Mouse (Mus musculus): ENCODE results near the gene Spats2. TPM values are rescaled to one million over a fixed set of nuclear protein-coding genes. Genes with fewer than 3 reads are reported as not detected.

Spats2 gene
- polyA plus RNA-seq, 1 experiment from 2014 or later: 70.9 TPM

DNA sequence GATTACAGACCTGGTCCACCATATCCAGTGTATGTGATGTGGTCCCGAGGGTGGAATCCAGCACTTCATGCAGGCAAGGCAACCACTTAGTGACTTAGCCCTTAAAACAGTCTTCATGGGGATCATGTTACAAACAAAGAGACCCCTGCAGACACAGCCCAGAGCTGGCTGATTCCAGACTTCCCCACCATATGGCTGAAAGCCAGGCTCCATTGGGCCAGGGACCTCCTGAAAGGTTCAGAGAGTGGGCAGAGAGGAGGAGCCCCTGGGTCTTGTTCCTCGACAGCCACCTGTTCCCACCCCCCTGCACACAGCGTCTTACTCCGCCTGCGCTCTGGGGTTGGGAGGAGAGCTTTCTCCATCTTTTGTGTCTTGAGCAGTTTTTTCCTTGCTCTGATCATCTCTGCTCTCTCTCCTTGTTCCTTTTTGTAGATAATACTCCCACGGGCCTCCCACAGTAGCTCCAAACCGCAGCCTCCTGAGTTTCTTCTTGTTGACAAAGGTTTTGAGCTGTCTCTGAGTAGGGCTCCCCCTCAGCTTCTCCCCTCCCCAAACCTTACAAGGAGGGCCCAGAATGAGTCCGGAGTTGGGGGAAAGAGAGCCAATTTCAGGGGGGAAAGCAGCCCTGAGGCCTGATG, 95.7 kb downstream of the Spats2 start:
- no peak for ATAC-seq (ENCODE audit: low FRiP score, low read depth)
- Histone ChIP-seq H3K4me1 (peaks cover 30% of the 10 kb centered on the region), H3K9ac (no peak overlapping the region), H3K36me3 (no peaks in the 10 kb centered on the region), H3K27ac (no peak overlapping the region), H3K4me3 (no peak overlapping the region), H3K27me3 (replicated peaks) (peaks cover 72% of the 10 kb centered on the region), H3K4me2 (replicated peaks) (no peak overlapping the region), H3K9me3 (no peaks in the 10 kb centered on the region)
- 13% methylated on average over 8 of the region's 8 CpGs for WGBS

DNA sequence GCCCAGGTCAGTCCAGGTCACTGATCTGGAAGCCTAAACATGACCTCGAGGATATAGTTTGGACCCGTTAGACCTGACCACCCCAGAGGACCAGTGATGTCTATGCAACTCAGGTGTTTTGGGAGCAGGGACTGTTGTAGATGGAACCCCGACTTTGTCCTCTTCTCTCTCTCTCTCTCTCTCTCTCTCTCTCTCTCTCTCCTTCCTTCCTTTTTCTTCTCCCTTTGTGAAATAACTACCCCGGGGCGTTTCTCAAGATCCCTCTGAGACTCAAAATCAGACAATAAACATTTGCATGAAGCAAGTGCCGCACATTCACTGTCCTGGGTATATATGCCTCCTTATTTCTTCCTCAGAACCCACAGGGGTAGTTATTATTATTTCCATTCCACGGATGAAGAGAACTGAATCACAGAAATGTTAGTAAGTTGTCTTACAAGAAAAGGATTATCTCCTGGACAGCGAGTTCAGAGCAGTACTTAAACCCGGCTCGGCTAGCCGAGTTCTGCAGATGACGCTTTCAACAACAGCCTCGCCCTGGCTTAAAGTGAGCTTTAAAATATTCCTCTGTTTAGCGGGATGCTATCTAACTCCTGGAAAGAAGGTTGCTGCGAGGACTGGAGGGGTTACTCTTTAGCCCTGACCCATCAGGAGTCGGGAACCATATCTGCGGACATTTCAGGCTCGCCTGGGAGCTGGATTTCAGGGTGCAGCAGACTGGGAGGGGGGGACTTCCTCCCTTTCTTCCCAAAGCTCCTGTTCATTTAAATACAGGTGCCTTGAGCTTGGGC, 97.3 kb downstream of the Spats2 start:
- no peaks in the 10 kb centered on the region for H3K9me3 ChIP-seq
- no peak overlapping the region for H3K27ac ChIP-seq
- ATAC-seq (ENCODE audit: low FRiP score, low read depth): no peak
- peak overlapping the region; percentile 38 for H3K4me3 ChIP-seq
- H3K4me2 ChIP-seq (replicated peaks): peak overlapping the region; percentile 61
- no peaks in the 10 kb centered on the region for H3K36me3 ChIP-seq
- H3K9ac ChIP-seq: no peak overlapping the region
- WGBS: 6% methylated on average over 18 of the region's 18 CpGs
- H3K4me1 ChIP-seq: peaks cover 30% of the 10 kb centered on the region
- H3K27me3 ChIP-seq (replicated peaks): peaks cover 87% of the 10 kb centered on the region

DNA sequence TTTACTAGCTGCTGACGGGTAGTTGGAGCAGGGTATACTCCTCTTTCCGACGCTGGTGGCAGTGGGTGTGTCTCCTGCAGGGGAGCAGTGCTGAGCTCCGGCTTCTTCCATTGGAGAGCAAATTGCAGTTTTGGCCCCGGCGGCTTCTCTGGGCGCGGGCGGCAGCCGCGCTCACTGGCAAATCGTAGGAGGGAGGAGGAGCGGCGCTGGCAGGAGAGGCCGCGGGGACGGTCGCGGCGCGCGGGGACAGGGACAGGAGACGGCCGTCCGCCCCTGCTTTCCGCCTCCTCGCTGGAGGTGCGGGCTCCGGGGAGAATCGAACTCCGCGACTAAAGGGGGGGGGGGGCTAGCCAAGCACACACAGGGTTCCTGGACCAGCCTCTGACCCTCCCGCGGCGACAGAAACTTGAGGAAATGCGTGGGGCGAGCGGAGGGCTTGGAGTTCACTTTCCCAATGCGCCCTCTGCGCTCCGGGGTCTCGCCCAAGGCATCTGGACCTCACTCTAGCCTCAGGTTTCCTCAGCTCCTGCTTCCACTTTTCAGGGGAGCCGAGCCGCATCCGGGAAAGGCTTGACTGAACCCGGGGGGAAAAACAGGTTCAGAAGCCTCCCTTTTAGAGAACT, 98.0 kb downstream of the Spats2 start:
- Histone ChIP-seq H3K27ac (no peak overlapping the region), H3K36me3 (no peaks in the 10 kb centered on the region), H3K4me1 (peaks cover 30% of the 10 kb centered on the region), H3K27me3 (replicated peaks) (peaks cover 94% of the 10 kb centered on the region), H3K4me2 (replicated peaks) (peak overlapping the region; percentile 61), H3K9me3 (no peaks in the 10 kb centered on the region), H3K9ac (no peak overlapping the region), H3K4me3 (peak overlapping the region; percentile 38)
- under 1% methylated on average over 46 of the region's 46 CpGs for WGBS
- ATAC-seq (ENCODE audit: low FRiP score, low read depth): no peak

DNA sequence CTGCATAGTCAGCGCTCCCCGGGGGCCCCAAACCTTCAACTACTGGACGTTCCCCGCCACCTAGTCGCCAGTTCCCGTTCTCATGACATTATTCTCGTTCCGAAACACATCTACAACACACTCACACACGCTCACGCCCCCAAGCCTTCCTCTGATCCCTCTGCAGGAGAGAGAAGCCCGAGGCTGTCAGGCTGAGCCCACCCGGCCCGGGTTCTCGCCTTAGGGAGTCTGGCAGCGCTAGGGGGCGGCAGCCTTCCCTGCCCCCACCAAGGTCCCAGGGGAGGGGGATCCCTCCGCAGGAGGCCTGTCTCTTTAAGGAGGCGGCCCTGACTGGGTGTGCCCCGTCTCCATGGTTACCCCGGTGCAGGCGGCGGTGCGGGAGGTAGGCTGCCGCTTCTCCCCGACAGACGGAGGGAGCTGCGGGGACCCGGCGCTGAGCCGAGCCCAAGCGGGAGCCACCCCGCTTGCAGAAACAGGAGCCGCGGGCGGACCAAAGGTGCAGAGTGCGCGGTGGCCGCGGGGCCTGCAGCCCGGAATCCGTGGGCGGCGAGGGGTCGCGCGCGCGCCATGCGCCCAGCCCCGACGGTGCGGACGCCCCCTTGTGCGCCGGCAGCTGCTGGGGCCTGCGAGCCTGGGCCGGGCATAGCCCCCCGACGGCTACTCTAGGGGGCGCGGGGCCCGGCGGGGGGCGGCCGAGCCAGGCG, 98.6 kb downstream of the Spats2 start, which contains the start of gene Kcnh3:
Kcnh3 (plus strand) TSS at position 654 of the 704 bp plus-strand sequence.
- Histone ChIP-seq H3K36me3 (no peaks in the 10 kb centered on the region), H3K9me3 (no peaks in the 10 kb centered on the region), H3K27ac (no peak within 1 kb of the TSS), H3K9ac (peak within 1 kb of the TSS; percentile 26; the same call in 1 of the 2 replicates), H3K4me3 (peak within 1 kb of the TSS; percentile 38), H3K4me1 (peaks cover 30% of the 10 kb centered on the region), H3K4me2 (replicated peaks) (peak within 1 kb of the TSS; percentile 61), H3K27me3 (replicated peaks) (peaks cover 99% of the 10 kb centered on the region)
- ATAC-seq (ENCODE audit: low FRiP score, low read depth): no peak
- WGBS: under 1% methylated on average over 65 of the region's 66 CpGs

DNA sequence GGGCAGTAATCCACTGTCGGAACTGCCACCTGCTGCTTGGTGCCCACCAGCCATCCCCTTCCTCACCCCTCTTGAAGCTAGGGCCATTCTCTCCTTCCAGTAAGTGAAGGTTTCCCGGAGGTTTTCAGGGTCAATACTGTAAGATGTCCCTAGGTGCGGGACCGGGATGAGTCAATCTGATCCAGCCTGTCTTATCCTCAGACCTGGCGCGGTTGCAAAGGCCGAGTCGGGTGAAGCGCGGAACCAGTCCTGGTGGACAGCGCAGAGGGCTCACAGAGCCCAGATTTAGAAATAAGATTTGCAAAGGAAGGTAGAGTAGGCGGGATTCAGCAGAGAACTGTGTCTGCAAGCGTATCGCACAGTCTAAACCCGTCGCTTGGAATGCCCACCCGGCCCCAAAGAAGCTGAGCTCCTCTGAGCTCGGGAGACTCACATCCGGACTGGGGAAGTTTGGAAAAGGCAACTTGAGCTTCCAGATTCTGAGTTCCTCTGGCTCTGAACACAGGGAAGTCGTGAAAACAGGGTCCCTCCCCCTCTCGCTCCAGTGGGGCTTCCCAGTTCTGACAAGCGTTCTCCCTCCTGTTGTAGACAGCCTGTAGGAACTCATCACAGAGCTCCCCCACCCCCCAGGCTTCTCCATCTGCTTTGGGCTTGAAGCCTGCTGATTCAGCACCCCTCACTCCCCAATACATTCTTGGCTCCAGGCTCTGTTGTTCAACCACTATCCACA, 99.5 kb downstream of the Spats2 start:
- peaks cover 98% of the 10 kb centered on the region for H3K27me3 ChIP-seq (replicated peaks)
- H3K4me1 ChIP-seq: peaks cover 30% of the 10 kb centered on the region
- H3K9ac ChIP-seq: no peak overlapping the region
- no peaks in the 10 kb centered on the region for H3K36me3 ChIP-seq
- H3K4me2 ChIP-seq (replicated peaks): peak overlapping the region; percentile 61
- H3K9me3 ChIP-seq: no peaks in the 10 kb centered on the region
- no peak overlapping the region for H3K27ac ChIP-seq
- under 1% methylated on average over 22 of the region's 22 CpGs for WGBS
- no peak for ATAC-seq (ENCODE audit: low FRiP score, low read depth)
- peak overlapping the region; percentile 38 for H3K4me3 ChIP-seq

DNA sequence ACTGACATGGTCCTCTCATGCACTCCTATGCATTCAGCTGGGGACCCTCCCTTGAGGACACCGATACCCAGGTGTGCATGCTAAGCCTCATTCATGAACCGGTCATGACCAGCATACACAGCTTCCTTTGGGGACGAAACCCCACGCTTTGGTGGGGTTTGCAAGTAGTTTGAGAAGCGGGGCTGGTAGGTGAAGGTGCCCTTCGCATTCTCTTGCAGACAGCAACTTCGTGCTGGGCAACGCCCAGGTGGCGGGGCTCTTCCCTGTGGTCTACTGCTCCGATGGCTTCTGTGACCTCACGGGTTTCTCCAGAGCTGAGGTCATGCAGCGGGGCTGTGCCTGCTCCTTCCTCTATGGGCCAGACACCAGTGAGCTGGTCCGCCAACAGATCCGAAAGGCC, 100.4 kb downstream of the Spats2 start:
- WGBS: 18% methylated on average over 14 of the region's 14 CpGs
- H3K9me3 ChIP-seq: no peaks in the 10 kb centered on the region
- no peaks in the 10 kb centered on the region for H3K36me3 ChIP-seq
- H3K9ac ChIP-seq: no peak overlapping the region
- no peak overlapping the region for H3K4me2 ChIP-seq (replicated peaks)
- peaks cover 99% of the 10 kb centered on the region for H3K27me3 ChIP-seq (replicated peaks)
- peaks cover 30% of the 10 kb centered on the region for H3K4me1 ChIP-seq
- H3K4me3 ChIP-seq: no peak overlapping the region
- no peak overlapping the region for H3K27ac ChIP-seq
- no peak for ATAC-seq (ENCODE audit: low FRiP score, low read depth)

DNA sequence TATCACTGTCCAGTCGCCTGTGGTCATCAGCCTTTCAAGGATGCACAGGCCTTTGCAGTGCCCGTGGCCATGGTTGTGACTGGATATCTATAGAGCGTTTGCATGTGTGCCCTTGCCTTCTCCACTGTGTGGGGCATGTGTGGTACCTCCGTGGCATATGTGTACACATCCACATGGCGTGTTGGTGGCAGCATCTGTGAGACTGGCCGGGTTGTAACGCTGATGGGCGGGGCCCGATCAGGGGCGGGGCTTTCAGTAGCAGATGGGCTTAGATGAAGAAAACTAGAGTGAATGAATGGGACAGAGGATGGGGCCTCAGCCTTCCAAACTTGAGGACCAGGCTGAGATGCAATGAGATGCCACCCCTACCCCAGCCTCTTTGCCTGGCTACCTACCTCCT, 106.3 kb downstream of the Spats2 start:
- H3K4me2 ChIP-seq (replicated peaks): no peak overlapping the region
- no peaks in the 10 kb centered on the region for H3K9me3 ChIP-seq
- peaks cover 46% of the 10 kb centered on the region for H3K27me3 ChIP-seq (replicated peaks)
- 71% methylated on average over 10 of the region's 10 CpGs for WGBS
- no peak overlapping the region for H3K27ac ChIP-seq
- peaks cover 2% of the 10 kb centered on the region; the same call in 1 of the 2 replicates for H3K4me1 ChIP-seq
- ATAC-seq (ENCODE audit: low FRiP score, low read depth): no peak
- no peaks in the 10 kb centered on the region for H3K36me3 ChIP-seq
- no peak overlapping the region for H3K4me3 ChIP-seq
- no peak overlapping the region for H3K9ac ChIP-seq

DNA sequence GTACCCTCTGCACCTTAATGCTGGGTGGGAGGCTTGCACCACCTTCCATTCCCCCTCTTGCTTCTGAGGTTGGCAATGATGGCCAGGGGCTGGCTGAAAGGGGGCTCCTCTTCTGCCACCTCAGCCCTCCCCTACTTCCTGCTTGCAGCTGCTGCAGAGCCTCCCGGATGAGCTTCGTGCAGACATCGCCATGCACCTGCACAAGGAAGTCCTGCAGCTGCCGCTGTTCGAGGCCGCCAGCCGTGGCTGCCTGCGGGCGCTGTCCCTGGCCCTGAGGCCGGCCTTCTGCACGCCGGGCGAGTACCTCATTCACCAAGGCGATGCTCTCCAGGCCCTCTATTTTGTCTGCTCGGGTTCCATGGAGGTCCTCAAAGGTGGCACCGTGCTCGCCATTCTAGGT, 108.0 kb downstream of the Spats2 start:
- Histone ChIP-seq H3K4me3 (no peak overlapping the region), H3K27me3 (replicated peaks) (peaks cover 28% of the 10 kb centered on the region), H3K27ac (no peak overlapping the region), H3K9me3 (no peaks in the 10 kb centered on the region), H3K9ac (no peak overlapping the region), H3K4me1 (peaks cover 5% of the 10 kb centered on the region), H3K36me3 (no peaks in the 10 kb centered on the region), H3K4me2 (replicated peaks) (no peak overlapping the region)
- no peak for ATAC-seq (ENCODE audit: low FRiP score, low read depth)
- 68% methylated on average over 17 of the region's 17 CpGs for WGBS

DNA sequence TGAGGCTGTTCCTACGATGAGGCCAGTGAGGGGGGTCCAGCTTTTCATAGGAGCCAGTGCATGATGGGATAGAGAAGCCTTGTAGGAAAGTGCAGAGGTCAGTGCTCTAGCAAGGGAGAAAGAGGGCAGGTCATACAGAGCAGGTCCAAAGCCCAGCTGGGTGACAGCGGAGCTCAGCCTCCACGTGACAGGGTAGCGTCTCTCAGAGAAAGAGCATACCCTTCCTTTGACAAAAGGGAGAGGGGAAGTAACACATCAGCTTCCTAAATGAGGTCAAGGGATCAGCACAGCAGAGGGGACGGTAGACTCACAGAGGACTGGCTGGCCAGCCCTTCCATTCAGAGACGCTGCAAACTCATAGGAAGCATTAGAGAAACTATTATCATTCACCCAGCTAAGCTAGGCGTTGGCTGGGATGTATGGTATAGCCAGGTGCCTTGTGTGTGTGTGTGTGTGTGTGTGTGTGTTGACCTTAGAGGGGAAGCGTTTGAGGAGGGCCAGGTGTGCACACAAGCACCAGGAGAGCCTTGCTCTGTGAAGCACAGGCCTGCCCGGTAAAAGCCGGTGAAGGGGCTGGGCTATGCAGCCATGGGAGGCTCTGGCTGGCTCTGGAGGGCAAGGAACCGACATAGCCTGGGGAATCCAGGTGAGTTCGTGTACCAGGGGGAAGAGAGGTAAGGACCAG, 108.8 kb downstream of the Spats2 start:
- Histone ChIP-seq H3K9ac (no peak overlapping the region), H3K4me2 (replicated peaks) (no peak overlapping the region)

DNA sequence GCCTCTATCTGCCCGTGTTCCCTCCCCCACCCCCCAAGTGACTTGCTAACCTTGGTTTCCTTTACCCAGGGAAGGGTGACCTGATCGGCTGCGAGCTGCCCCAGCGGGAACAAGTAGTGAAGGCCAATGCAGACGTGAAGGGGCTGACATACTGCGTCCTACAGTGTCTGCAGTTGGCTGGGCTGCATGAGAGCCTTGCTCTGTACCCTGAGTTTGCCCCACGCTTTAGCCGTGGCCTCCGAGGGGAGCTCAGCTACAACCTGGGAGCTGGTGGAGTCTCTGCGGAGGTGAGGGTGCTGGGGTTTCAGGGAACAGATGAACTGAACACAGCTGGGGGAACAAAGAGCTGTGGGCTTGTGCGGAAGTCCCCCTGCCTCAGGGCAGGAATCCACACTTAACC, 112.3 kb downstream of the Spats2 start:
- H3K4me3 ChIP-seq: no peak overlapping the region
- H3K36me3 ChIP-seq: peaks cover 24% of the 10 kb centered on the region
- H3K9me3 ChIP-seq: no peaks in the 10 kb centered on the region
- H3K9ac ChIP-seq: no peak overlapping the region
- H3K4me2 ChIP-seq (replicated peaks): no peak overlapping the region
- peaks cover 5% of the 10 kb centered on the region for H3K4me1 ChIP-seq
- peaks cover 4% of the 10 kb centered on the region for H3K27me3 ChIP-seq (replicated peaks)
- ATAC-seq (ENCODE audit: low FRiP score, low read depth): no peak
- no peak overlapping the region for H3K27ac ChIP-seq
- 65% methylated on average over 11 of the region's 11 CpGs for WGBS

More for the DNA sequence above, 108.8 kb downstream of the Spats2 start:
- peaks cover 5% of the 10 kb centered on the region for H3K4me1 ChIP-seq
- no peak overlapping the region for H3K27ac ChIP-seq
- H3K36me3 ChIP-seq: no peaks in the 10 kb centered on the region
- no peak overlapping the region for H3K4me3 ChIP-seq
- peaks cover 21% of the 10 kb centered on the region for H3K27me3 ChIP-seq (replicated peaks)
- 64% methylated on average over 12 of the region's 12 CpGs for WGBS
- no peak for ATAC-seq (ENCODE audit: low FRiP score, low read depth)
- no peaks in the 10 kb centered on the region for H3K9me3 ChIP-seq

DNA sequence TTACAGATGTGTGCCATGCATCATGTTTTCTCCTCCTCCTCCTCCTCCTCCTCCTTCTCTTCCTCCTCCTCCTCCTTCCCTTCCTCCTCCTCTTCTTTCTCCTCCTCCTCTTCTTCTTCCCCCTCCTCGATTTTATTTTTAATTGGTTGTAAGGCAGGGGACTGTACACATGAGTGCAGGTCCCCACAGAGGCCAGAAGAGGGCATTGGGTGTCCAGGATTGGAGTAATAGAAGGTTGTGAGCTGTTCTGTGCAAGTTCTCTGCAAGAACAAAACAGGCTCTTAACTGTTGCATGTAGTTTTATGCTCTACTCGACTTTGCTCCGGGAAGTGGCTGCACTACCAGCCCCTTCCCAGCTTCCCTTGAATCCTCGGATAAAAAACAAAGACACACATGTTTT, 114.4 kb downstream of the Spats2 start:
- Histone ChIP-seq H3K27ac (no peak overlapping the region), H3K36me3 (peaks cover 45% of the 10 kb centered on the region), H3K27me3 (replicated peaks) (no peaks in the 10 kb centered on the region), H3K9me3 (no peaks in the 10 kb centered on the region), H3K9ac (no peak overlapping the region), H3K4me3 (no peak overlapping the region), H3K4me2 (replicated peaks) (no peak overlapping the region), H3K4me1 (peaks cover 3% of the 10 kb centered on the region; the same call in 1 of the 2 replicates)
- ATAC-seq (ENCODE audit: low FRiP score, low read depth): no peak
- 79% methylated on average over 4 of the region's 4 CpGs for WGBS
